Mouse (Mus musculus) lung, postnatal 4 days (tissue): ENCODE results near the gene Cnnm4.

Experiments used
- DNase-seq, 2 experiments: peaks; one replicate each; pipeline ENCODE4 v3.0.0; 2021

Cnnm4 gene

GRCm38 (mm10) chr1:36471181-36472105 is at the start of gene Cnnm4:
Gene Cnnm4 (plus strand): TSS chr1:36471620.
- peak; percentile 91 to 95 for DNase-seq

- DNase-seq = no peak
These were observed 41.9 kb upstream of the Cnnm4 start for GRCm38 (mm10) chr1:36429511-36429910.

GRCm38 (mm10) chr1:36432999-36433398 is 38.4 kb upstream of the Cnnm4 start:
- no peak for DNase-seq

- DNase-seq = no peak
These were observed 37.8 kb upstream of the Cnnm4 start for GRCm38 (mm10) chr1:36433616-36434015.

GRCm38 (mm10) chr1:36435071-36435470 is 36.3 kb upstream of the Cnnm4 start:
- DNase-seq = no peak

- DNase-seq = no peak
These were observed 34.9 kb upstream of the Cnnm4 start for GRCm38 (mm10) chr1:36436515-36436914.

- DNase-seq = no peak
These were observed 34.2 kb upstream of the Cnnm4 start for GRCm38 (mm10) chr1:36437223-36437622.

GRCm38 (mm10) chr1:36441101-36441500 is 30.3 kb upstream of the Cnnm4 start:
- peak in 1 of 2 experiments; percentile 16 for DNase-seq

- DNase-seq = peak; percentile 97
These were observed 26.7 kb upstream of the Cnnm4 start, which contains the start of gene Lman2l for GRCm38 (mm10) chr1:36444471-36445464. Gene Lman2l (minus strand): TSS chr1:36445271.

GRCm38 (mm10) chr1:36445508-36445907 is 25.9 kb upstream of the Cnnm4 start:
- DNase-seq = no peak

GRCm38 (mm10) chr1:36446106-36446824 is 25.2 kb upstream of the Cnnm4 start:
- no peak for DNase-seq

GRCm38 (mm10) chr1:36446841-36447240 is 24.6 kb upstream of the Cnnm4 start:
- no peak for DNase-seq

- no peak for DNase-seq
These were observed 17.2 kb upstream of the Cnnm4 start for GRCm38 (mm10) chr1:36454055-36454815.

GRCm38 (mm10) chr1:36457388-36458014 is 13.9 kb upstream of the Cnnm4 start:
- no peak for DNase-seq

- DNase-seq = no peak
These were observed 13.3 kb upstream of the Cnnm4 start for GRCm38 (mm10) chr1:36458169-36458568.

GRCm38 (mm10) chr1:36461829-36462228 is 9.6 kb upstream of the Cnnm4 start:
- no peak for DNase-seq

GRCm38 (mm10) chr1:36465641-36466160 is 5.7 kb upstream of the Cnnm4 start:
- no peak for DNase-seq

- no peak for DNase-seq
These were observed 4.0 kb upstream of the Cnnm4 start for GRCm38 (mm10) chr1:36467446-36467845.

GRCm38 (mm10) chr1:36469811-36470444 is 1.5 kb upstream of the Cnnm4 start:
- DNase-seq = no peak

- DNase-seq = no peak
These were observed 653 bp downstream of the Cnnm4 start for GRCm38 (mm10) chr1:36472106-36472440.
